Mouse (Mus musculus) forebrain, embryonic 15.5 days (tissue): ENCODE measurements around the gene Fsd2. TPM values are rescaled to one million over a fixed set of nuclear protein-coding genes. Genes with fewer than 3 reads are reported as not detected.

Experiments used
- ATAC-seq: fragments of 200-750 bp; cut with Nextera tagmentation; replicated peaks from 2 replicates; pipeline ENCODE4 v1.8.0; 2017; ENCODE audit warnings: mild to moderate bottlenecking, moderate TSS enrichment, moderate library complexity
- H3K27ac ChIP-seq: fragments of 300-500 bp; sonication (generic); replicated peaks from 2 replicates; pipeline ENCODE4 v1.5.1; 2015; ENCODE audit warnings: mild to moderate bottlenecking, inconsistent platforms
- H3K27me3 ChIP-seq: fragments of 300-500 bp; sonication (generic); 2 replicates; pipeline ENCODE4 v1.6.1; 2015; ENCODE audit warnings: inconsistent platforms
- H3K36me3 ChIP-seq: fragments of 300-500 bp; sonication (generic); 2 replicates; pipeline ENCODE4 v1.6.1; 2015; ENCODE audit warnings: mild to moderate bottlenecking, inconsistent platforms
- H3K4me1 ChIP-seq: fragments of 300-500 bp; sonication (generic); 2 replicates; pipeline ENCODE4 v1.6.1; 2015; ENCODE audit warnings: inconsistent platforms
- H3K4me2 ChIP-seq: fragments of 300-500 bp; sonication (generic); replicated peaks from 2 replicates; pipeline ENCODE4 v1.6.1; 2015; ENCODE audit warnings: mild to moderate bottlenecking, inconsistent platforms
- H3K4me3 ChIP-seq: fragments of 300-500 bp; sonication (generic); 2 replicates; pipeline ENCODE4 v1.5.1; 2015; ENCODE audit warnings: mild to moderate bottlenecking, inconsistent platforms
- H3K9ac ChIP-seq: fragments of 300-500 bp; sonication (generic); replicated peaks from 2 replicates; pipeline ENCODE4 v1.6.1; 2015; ENCODE audit warnings: mild to moderate bottlenecking, inconsistent platforms
- H3K9me3 ChIP-seq: fragments of 300-500 bp; sonication (generic); 2 replicates; pipeline ENCODE4 v1.6.1; 2016; ENCODE audit warnings: inconsistent platforms
- WGBS: fragments of 180-500 bp; shearing (Covaris S2); methylation state at CpG from one replicate; pipeline ENCODE4 v1.1.7; 2015; ENCODE audit warnings: mixed read lengths; 5-methylcytosine and 5-hydroxymethylcytosine counted together
- polyA plus RNA-seq: library from polyadenylated mRNA; unstranded; fragments of >200 nt; fragmentation: Nextera tagmentation; extraction: Ambion mirVana; gene quantifications from 2 replicates; pipeline ENCODE4 v1.2.1, GENCODE M21; 2015

Fsd2 gene
- polyA plus RNA-seq, 1 experiment from 2014 or later = 0.31 TPM

DNA sequence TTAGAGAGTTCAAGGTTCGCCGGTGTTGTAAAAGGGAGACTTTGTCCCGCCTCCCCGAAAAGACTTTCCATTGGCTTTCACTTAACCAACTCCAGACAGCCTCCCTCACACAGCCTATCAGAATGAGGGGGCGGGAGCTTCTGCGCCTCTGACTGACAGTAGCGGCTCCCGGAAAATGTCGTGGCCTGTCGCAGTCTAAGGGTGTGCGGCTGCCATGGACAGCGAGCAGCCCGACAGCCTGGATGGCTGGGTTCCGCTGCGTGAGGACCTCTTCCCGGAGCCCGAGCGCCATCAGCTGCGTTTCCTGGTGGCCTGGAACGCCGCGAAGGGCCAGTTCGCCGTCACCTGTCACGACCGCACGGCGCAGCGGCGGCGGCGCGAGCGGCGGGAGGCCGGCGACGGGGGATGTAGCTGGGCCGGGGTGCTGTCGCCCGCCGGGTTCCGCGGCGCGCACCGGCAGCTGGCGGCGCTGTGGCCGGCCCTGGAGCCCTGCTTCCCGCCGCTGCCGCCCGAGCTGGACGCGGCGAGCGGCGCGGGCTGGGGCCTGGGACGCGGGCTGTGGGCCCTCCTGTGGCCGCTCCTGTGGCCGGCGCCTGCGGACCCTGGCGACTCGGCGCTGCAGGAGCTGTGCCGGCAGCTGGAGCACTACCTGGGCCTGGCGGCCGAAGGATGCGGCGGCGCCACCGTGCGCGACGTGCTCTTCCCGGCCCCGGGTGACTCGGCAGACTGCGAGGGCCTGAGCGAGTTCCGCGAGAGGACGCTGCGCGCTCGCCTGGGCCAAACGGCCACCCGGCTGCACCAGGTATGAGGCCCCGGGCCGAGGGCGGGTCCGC, 4.6 kb upstream of the Fsd2 start, which contains the start of gene Whamm:
Gene Whamm, plus strand, starts transcription at position 159 of the 833 bp plus-strand sequence.
- under 1% methylated on average over 96 of the region's 96 CpGs for WGBS
- peak; percentile 100 for ATAC-seq
- H3K4me1 ChIP-seq = peaks cover 16% of the 10 kb centered on the region
- no peaks in the 10 kb centered on the region for H3K9me3 ChIP-seq
- peak within 1 kb of the TSS; percentile 97 for H3K27ac ChIP-seq
- H3K4me2 ChIP-seq = peak within 1 kb of the TSS; percentile 80
- peaks cover 3% of the 10 kb centered on the region for H3K36me3 ChIP-seq
- H3K4me3 ChIP-seq = peak within 1 kb of the TSS; percentile 90
- H3K27me3 ChIP-seq = no peaks in the 10 kb centered on the region
- peak within 1 kb of the TSS; percentile 88 for H3K9ac ChIP-seq

DNA sequence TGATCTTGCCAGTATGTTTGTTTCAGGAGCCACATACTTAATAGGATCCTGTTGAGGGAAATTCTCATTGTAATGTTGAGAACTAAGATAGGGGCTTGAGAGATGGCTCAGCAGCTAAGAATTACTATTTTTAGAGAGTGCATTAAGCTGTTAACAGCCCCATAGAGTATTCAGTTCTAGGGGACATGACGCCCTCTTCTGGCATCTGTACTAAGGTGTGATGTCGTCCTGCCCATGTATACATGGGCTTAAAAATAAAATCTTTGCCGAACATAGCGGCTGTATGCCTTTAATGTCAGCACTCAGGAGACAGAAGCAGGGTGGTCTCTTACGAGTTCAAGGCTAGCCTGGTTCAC, 4.0 kb upstream of the Fsd2 start:
- Histone ChIP-seq H3K9ac (no peak overlapping the region), H3K4me1 (peaks cover 17% of the 10 kb centered on the region), H3K27ac (peak overlapping the region; percentile 97; the same call in 1 of the 2 replicates), H3K4me2 (peak overlapping the region; percentile 80), H3K9me3 (no peaks in the 10 kb centered on the region), H3K27me3 (no peaks in the 10 kb centered on the region), H3K36me3 (peaks cover 3% of the 10 kb centered on the region), H3K4me3 (peak overlapping the region; percentile 90)
- ATAC-seq = no peak
- 4% methylated on average over 5 of the region's 5 CpGs for WGBS

DNA sequence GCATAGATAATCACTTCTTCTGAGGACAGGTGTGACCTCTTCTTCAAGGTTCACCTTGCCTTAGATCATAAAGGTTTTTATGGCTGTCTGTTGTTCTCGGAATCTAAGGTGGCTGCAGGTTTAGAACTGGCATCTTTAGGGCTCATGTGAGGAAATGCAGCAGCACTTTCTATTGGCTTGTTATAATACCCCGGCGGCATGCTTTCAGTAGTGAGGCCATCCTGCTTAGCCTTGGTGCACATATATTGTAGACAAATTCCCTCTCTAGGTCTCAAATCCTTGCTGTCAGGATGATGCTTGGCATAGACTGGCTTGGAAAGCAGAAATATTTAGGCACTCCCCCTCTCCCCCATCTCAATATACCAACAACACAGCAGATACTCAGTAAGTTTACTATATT, 3.5 kb upstream of the Fsd2 start:
- no peak for ATAC-seq
- H3K4me3 ChIP-seq = no peak overlapping the region
- H3K4me2 ChIP-seq = no peak overlapping the region
- peaks cover 3% of the 10 kb centered on the region; the same call in 1 of the 2 replicates for H3K36me3 ChIP-seq
- H3K4me1 ChIP-seq = peaks cover 22% of the 10 kb centered on the region
- H3K9ac ChIP-seq = no peak overlapping the region
- 95% methylated on average over 3 of the region's 3 CpGs for WGBS
- H3K9me3 ChIP-seq = no peaks in the 10 kb centered on the region
- H3K27me3 ChIP-seq = no peaks in the 10 kb centered on the region
- H3K27ac ChIP-seq = no peak overlapping the region

DNA sequence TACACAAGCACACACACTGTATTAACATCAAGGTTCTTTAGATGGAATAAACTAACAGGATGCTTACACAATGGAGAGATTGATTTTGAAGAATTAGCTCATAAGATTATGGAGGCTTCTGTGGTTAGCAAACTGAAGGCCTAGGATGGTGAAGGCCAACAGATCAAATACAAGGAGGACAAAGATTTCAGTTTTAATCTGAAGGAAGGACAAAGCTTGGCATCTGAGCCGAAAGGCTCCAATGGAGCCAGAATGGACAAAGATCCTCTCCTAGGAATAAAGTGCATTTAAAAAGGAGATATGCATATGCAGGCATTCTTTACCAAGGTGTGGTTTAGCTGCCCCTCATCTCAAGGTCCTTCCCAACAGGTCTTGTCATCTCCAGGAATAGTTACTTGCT, 3.1 kb upstream of the Fsd2 start:
- Histone ChIP-seq H3K27ac (no peak overlapping the region), H3K9ac (no peak overlapping the region), H3K4me2 (no peak overlapping the region), H3K9me3 (no peaks in the 10 kb centered on the region), H3K4me3 (no peak overlapping the region), H3K27me3 (no peaks in the 10 kb centered on the region), H3K36me3 (peaks cover under 1% of the 10 kb centered on the region; the same call in 1 of the 2 replicates), H3K4me1 (peaks cover 24% of the 10 kb centered on the region)
- WGBS = 100% methylated on average over 1 of the region's 1 CpGs
- no peak for ATAC-seq

DNA sequence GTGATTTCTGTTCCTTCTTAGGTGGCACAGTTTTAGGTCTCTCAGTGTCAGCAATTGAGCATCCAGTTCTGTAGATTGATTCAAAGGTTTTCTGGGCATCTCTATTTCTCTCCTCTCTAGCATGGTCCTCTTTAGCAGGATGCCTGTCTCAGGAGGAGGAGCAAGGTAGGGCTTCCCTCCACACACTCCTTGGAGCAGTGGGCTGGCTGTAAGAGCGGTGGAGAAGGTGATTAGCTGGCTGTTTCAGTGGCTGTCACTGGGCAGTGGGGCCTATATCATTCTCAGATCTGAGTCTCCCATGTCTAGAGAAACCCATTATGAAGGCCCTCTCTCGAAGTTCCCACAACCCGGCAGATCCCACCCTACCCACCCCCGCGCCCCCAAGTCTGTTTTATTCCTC, 652 bp upstream of the Fsd2 start:
- ATAC-seq = no peak
- Histone ChIP-seq H3K27ac (no peak overlapping the region), H3K9ac (no peak overlapping the region), H3K27me3 (no peaks in the 10 kb centered on the region), H3K36me3 (no peaks in the 10 kb centered on the region), H3K4me2 (no peak overlapping the region), H3K9me3 (no peaks in the 10 kb centered on the region), H3K4me3 (no peak overlapping the region), H3K4me1 (peaks cover 18% of the 10 kb centered on the region)
- 88% methylated on average over 5 of the region's 5 CpGs for WGBS

DNA sequence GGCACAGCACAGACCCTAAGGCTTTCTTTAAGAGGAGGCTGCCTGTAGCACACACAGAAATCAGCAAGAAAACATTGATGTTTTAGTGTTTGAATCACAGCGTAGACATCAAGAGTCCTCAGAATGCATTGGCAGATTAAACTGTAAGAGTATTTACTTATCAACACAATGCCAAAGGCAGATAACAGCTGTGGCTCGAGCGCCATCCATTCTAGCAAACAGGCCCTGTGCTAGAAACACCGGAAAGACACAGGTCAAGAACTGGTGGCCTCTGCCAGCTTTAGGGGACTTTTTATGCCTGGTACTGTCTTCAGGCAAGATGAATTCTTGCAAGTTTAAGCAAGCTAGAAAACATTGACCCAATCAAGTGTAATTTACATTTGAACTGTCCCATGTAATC, 412 bp downstream of the Fsd2 start:
- peak overlapping the region; percentile 81; the same call in 1 of the 2 replicates for H3K27ac ChIP-seq
- no peak overlapping the region for H3K4me2 ChIP-seq
- no peak overlapping the region for H3K9ac ChIP-seq
- H3K36me3 ChIP-seq = no peaks in the 10 kb centered on the region
- 72% methylated on average over 4 of the region's 4 CpGs for WGBS
- no peak overlapping the region for H3K4me3 ChIP-seq
- no peak for ATAC-seq
- no peaks in the 10 kb centered on the region for H3K27me3 ChIP-seq
- peaks cover 11% of the 10 kb centered on the region; the same call in 1 of the 2 replicates for H3K4me1 ChIP-seq
- no peaks in the 10 kb centered on the region for H3K9me3 ChIP-seq

DNA sequence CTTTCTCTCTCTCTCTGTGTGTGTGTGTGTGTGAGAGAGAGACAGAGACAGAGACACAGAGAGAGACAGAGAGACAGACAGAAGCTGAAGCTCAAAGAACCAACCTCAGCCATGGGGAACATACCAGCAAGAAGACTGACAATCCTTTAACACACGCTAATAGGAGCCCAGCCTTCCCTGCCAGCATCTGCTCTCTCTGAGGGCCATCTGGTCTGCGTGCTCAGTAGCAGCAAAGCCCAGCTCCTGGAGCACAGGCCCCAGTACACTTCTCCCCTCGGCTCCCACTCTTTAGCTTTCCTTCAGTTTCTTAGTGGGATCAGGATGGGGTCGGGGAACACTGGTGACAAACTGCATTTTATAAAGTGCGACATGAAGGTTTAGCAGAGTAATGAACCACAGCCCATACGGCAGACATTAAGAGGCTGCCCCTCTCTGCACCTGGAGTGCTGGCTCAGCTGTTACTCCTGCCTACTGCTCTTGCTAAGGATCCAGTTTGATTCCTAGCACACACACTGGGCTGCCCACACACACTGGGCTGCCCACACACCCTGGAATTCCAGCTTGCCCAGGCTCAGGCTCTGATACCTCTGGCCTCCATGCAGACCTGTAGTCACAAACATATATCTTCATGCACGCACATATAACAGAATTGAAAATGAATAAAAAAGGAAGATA, 1.2 kb downstream of the Fsd2 start:
- Histone ChIP-seq H3K9ac (no peak overlapping the region), H3K36me3 (no peaks in the 10 kb centered on the region), H3K9me3 (no peaks in the 10 kb centered on the region), H3K4me2 (no peak overlapping the region), H3K4me1 (peaks cover 10% of the 10 kb centered on the region), H3K4me3 (no peak overlapping the region), H3K27ac (peak overlapping the region; percentile 81), H3K27me3 (no peaks in the 10 kb centered on the region)
- peak; percentile 85 for ATAC-seq
- WGBS = 56% methylated on average over 7 of the region's 7 CpGs

DNA sequence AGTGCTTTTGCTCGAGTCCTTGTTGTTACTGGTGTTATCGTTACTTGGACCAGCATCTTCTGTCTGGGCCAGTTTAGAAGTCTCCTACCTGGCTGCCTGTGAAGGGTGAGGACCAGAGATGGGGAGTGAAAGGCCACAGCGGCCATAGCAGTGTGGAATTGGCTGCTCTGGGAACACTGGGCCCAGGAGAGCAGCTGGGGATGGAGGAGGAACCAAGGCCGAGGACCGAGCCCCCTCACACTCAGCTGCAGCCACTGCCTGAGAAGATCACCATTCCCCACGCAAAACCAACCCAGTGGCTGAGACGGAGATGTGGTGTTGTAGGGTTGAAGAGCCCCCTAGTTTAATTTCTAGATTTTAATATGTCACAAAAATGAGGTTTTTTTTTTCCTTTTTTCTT, 2.0 kb downstream of the Fsd2 start:
- Histone ChIP-seq H3K27me3 (no peaks in the 10 kb centered on the region), H3K9ac (no peak overlapping the region), H3K27ac (no peak overlapping the region), H3K4me2 (no peak overlapping the region), H3K36me3 (no peaks in the 10 kb centered on the region), H3K4me1 (peaks cover 11% of the 10 kb centered on the region), H3K4me3 (no peak overlapping the region), H3K9me3 (no peaks in the 10 kb centered on the region)
- 85% methylated on average over 7 of the region's 7 CpGs for WGBS
- no peak for ATAC-seq

DNA sequence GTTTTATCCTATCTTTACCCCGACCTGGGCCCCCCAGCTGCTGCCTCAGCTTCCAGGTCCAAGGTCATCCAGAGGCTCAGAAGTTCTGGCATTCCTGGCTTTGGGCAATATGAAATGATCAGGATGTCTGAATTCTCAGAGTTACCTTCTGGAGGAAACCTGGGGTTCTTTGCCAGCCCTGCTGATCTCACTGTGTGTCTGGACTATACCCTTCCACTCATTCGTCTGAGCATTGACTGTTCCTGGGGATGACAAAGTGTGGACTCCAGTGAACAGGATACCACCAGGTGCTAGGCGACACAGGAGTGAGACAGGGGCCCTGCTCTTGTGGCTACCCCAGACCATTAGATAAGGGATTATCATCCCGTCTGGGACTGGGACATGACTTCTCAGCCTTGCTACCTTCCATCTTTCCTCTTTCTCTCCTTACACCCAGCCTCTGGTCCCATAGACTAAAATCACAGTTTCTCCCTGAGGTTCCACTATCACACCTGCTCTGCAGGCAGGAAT, 3.2 kb downstream of the Fsd2 start:
- no peak overlapping the region for H3K27ac ChIP-seq
- H3K9me3 ChIP-seq = no peaks in the 10 kb centered on the region
- peaks cover 11% of the 10 kb centered on the region for H3K4me1 ChIP-seq
- 87% methylated on average over 4 of the region's 4 CpGs for WGBS
- H3K4me3 ChIP-seq = no peak overlapping the region
- no peaks in the 10 kb centered on the region for H3K36me3 ChIP-seq
- no peak overlapping the region for H3K4me2 ChIP-seq
- H3K27me3 ChIP-seq = no peaks in the 10 kb centered on the region
- ATAC-seq = no peak
- H3K9ac ChIP-seq = no peak overlapping the region

DNA sequence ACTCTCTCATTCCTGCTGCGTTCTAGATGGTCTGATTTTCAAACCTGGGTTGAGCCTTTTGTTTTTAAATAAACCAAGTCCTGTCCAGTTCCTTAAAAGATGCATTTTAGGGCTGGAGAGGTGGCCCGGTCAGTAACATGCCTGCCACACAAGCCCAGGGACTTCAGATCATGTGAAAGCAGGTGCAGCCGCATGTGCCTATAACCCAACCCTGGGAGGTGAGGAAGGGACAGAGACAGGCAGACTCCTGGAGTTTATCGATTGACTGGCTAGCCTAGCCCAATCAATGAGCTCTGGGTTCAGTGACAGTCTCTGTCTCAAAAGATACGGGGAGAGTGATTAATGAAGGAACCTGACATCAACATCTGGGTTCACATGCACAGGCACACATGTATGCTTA, 5.5 kb downstream of the Fsd2 start:
- H3K36me3 ChIP-seq = no peaks in the 10 kb centered on the region
- ATAC-seq = no peak
- no peak overlapping the region for H3K9ac ChIP-seq
- no peaks in the 10 kb centered on the region for H3K27me3 ChIP-seq
- H3K27ac ChIP-seq = peak overlapping the region; percentile 64; the same call in 1 of the 2 replicates
- no peak overlapping the region for H3K4me2 ChIP-seq
- H3K4me1 ChIP-seq = peaks cover 11% of the 10 kb centered on the region
- 71% methylated on average over 5 of the region's 5 CpGs for WGBS
- no peak overlapping the region for H3K4me3 ChIP-seq
- H3K9me3 ChIP-seq = no peaks in the 10 kb centered on the region

DNA sequence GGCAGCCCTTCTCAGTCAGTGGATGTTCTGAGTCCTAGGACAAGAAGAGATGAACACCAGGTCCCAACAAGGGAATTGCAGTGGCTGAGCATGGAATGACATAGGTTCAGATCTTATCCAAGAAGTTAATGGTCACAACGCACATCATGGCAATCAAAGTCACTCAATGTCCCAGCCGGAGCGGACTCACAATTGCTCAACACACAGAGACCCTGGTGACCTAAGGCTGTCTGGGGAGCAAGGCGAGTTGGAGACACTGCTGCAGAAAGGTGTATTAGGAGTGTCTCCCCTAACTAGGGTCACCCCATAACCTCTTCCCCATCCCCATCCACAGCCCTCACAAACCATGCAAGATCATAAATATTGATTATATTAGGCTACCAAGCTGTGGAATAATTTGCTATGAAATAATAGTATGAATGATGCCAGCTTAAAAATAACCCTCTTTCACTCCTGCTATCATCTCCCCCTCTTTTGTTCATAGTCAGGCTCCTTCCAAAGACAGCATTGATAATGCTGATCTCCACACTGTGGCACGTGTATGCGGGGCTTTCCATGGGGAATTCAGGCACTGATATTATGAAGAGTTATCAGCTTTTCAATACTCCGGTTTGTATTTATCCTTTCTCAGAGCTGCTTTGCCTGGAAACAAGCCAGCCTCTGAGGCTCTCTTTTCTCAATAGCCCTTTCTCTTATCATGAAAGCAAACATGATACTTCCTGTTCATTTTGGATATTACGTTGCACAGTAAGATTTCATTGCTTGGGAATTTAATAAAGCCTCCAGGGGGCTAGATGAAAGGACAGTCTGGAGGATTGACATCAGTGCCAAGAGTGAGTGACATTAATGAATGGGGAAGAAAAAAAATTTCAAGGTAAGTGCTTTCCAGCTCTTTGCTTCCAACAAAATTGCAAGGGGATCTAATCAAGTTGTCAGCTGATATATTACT, 6.4 kb downstream of the Fsd2 start:
- no peak; the same call in 1 of the 2 replicates for ATAC-seq
- WGBS = 53% methylated on average over 8 of the region's 8 CpGs
- Histone ChIP-seq H3K27ac (peak overlapping the region; percentile 64), H3K9me3 (no peaks in the 10 kb centered on the region), H3K27me3 (no peaks in the 10 kb centered on the region), H3K4me2 (no peak overlapping the region), H3K4me1 (peaks cover 7% of the 10 kb centered on the region), H3K36me3 (no peaks in the 10 kb centered on the region), H3K4me3 (no peak overlapping the region), H3K9ac (no peak overlapping the region)
